ENCODE assay signal across 8 mouse cellular contexts in genomic region chr3:104523333-104523871, GRCm38 (mm10). TPM values are rescaled to one million over a fixed set of nuclear protein-coding genes. Genes with fewer than 3 reads are reported as not detected.
DNase-seq lines count a peak whose midpoint lies in the region; ATAC-seq and TF ChIP-seq lines count a peak whose summit lies in the region.
"Had no signal": no experiment of that assay in that cellular context is flagged by ENCODE, and none has a peak within 500 bp of the region (broad histone marks: within the 10 kb centered on the region; RNA-seq: fewer than 3 reads in every experiment).

No protein-coding gene starts in this region.

- H3K4me1 ChIP-seq in lung, postnatal 0 days (ENCODE audit: insufficient read depth, low read depth, low read length) = peaks cover 10% of the 10 kb centered on the region; the same call in 1 of the 2 replicates
- H3K4me1 ChIP-seq in midbrain, embryonic 16.5 days (ENCODE audit: control insufficient read depth, insufficient read depth, low read length) = no peaks in the 10 kb centered on the region
- H3K4me1 ChIP-seq: limb, embryonic 12.5 days had no signal

- H3K36me3 ChIP-seq in lung, postnatal 0 days (ENCODE audit: insufficient read depth, low read length) = no peaks in the 10 kb centered on the region
- H3K36me3 ChIP-seq in midbrain, embryonic 16.5 days (ENCODE audit: control insufficient read depth, insufficient read depth, low read length) = no peaks in the 10 kb centered on the region
- H3K36me3 ChIP-seq: limb, embryonic 12.5 days had no signal

- TF ChIP-seq EP300 in lung, postnatal 0 days (IDR thresholded peaks at IDR 0.05) = no peak

- H3K27me3 ChIP-seq in lung, postnatal 0 days (replicated peaks; ENCODE audit: insufficient read depth, low read length) = no peaks in the 10 kb centered on the region
- no peaks in the 10 kb centered on the region for H3K27me3 ChIP-seq in midbrain, embryonic 16.5 days (ENCODE audit: control insufficient read depth, insufficient read depth, low read depth, low read length)
- H3K27me3 ChIP-seq: limb, embryonic 12.5 days had no signal

- no peak overlapping the region for H3K9ac ChIP-seq in lung, postnatal 0 days (replicated peaks; ENCODE audit: low read depth)
- no peak overlapping the region for H3K9ac ChIP-seq in midbrain, embryonic 16.5 days (ENCODE audit: low read depth, low read length)
- H3K9ac ChIP-seq: limb, embryonic 12.5 days had no signal

- no peak for TF ChIP-seq CTCF in lung, postnatal 0 days (IDR thresholded peaks at IDR 0.05)

- H3K4me3 ChIP-seq in lung, postnatal 0 days (ENCODE audit: low read depth, low read length) = no peak overlapping the region
- no peak overlapping the region for H3K4me3 ChIP-seq in midbrain, embryonic 16.5 days (ENCODE audit: low read depth, low read length)
- H3K4me3 ChIP-seq: limb, embryonic 12.5 days had no signal

- H3K9me3 ChIP-seq in lung, postnatal 0 days (ENCODE audit: low read length) = no peaks in the 10 kb centered on the region
- H3K9me3 ChIP-seq in midbrain, embryonic 16.5 days (replicated peaks; ENCODE audit: control insufficient read depth, low read length, poor library complexity, severe bottlenecking) = no peaks in the 10 kb centered on the region
- H3K9me3 ChIP-seq: limb, embryonic 12.5 days had no signal

- H3K4me2 ChIP-seq in lung, postnatal 0 days (replicated peaks; ENCODE audit: low read depth, low read length) = no peak overlapping the region
- H3K4me2 ChIP-seq in midbrain, embryonic 16.5 days (ENCODE audit: low read length) = no peak overlapping the region
- H3K4me2 ChIP-seq: limb, embryonic 12.5 days had no signal

- peak; percentile 43 for ATAC-seq in lung, postnatal 0 days
- ATAC-seq in midbrain, embryonic 16.5 days = no peak
- no peak for ATAC-seq in erythroid progenitor cell, adult 5-6 weeks (replicated peaks; ENCODE audit: low FRiP score, poor library complexity, severe bottlenecking)

- DNase-seq in 3T3-L1 (ENCODE audit: low read depth, low spot score) = peak; percentile 55
- peak; percentile 42 for DNase-seq in A20 (ENCODE audit: low read depth, low spot score)
- peak; percentile 78 to 86 for DNase-seq in kidney, adult 8-10 months
- peak; percentile 49 for DNase-seq in lung, postnatal 0 days (ENCODE audit: low spot score)
- DNase-seq in neural tube, embryonic 10.5 days (ENCODE audit: extremely low spot score, low spot score) = no peak

- 20% methylated on average over 4 of the region's 4 CpGs for WGBS in lung, postnatal 0 days
- 76% methylated on average over 4 of the region's 4 CpGs for WGBS in midbrain, embryonic 16.5 days

- peak overlapping the region; percentile 52 for H3K27ac ChIP-seq in lung, postnatal 0 days (ENCODE audit: low read length)
- H3K27ac ChIP-seq in midbrain, embryonic 16.5 days (ENCODE audit: low read length) = no peak overlapping the region
- H3K27ac ChIP-seq: limb, embryonic 12.5 days had no signal

RNA-seq across cellular contexts. Expression of gene Lrig2, which starts 11.7 kb away (rescaled TPM):
- polyA plus RNA-seq in lung, postnatal 0 days (2015; fragmentation: Nextera tagmentation; extraction: Ambion mirVana) = 8.9 and 9.4 TPM in 2 replicates
- polyA plus RNA-seq in midbrain, embryonic 16.5 days (2015; fragmentation: Nextera tagmentation; extraction: Ambion mirVana) = 30.7 and 31.7 TPM in 2 replicates
- 12.2 and 14.8 TPM in 2 replicates for total RNA-seq in erythroid progenitor cell, adult 5-6 weeks (2015; ENCODE audit: low replicate concordance)
- 23.6 and 42.6 TPM in 2 replicates for total RNA-seq in erythroid progenitor cell, adult 5-6 weeks (2017; ENCODE audit: low replicate concordance)
